Mouse (Mus musculus): ENCODE measurements around the gene Ddc. TPM values are rescaled to one million over a fixed set of nuclear protein-coding genes. Genes with fewer than 3 reads are reported as not detected.

The Ddc gene
- polyA plus RNA-seq, 1 experiment from 2014 or later: 6.2 TPM

GRCm38 (mm10) chr11:11932102-11932789, 34.3 kb upstream of the Ddc start:
- Histone ChIP-seq H3K4me3 (no peak overlapping the region), H3K27ac (peak overlapping the region; percentile 46), H3K27me3 (ENCODE audit: low read depth, poor library complexity, severe bottlenecking) (no peaks in the 10 kb centered on the region), H3K9me3 (replicated peaks) (no peaks in the 10 kb centered on the region), H3K4me1 (peaks cover 8% of the 10 kb centered on the region), H3K36me3 (peaks cover 79% of the 10 kb centered on the region)
- DNase-seq (ENCODE audit: low spot score): peak; percentile 29
- 80% methylated on average over 11 of the region's 11 CpGs for WGBS

GRCm38 (mm10) chr11:11931688-11932087, 33.7 kb upstream of the Ddc start:
- WGBS: 86% methylated on average over 5 of the region's 5 CpGs
- H3K4me3 ChIP-seq: no peak overlapping the region
- H3K4me1 ChIP-seq: peaks cover 8% of the 10 kb centered on the region
- H3K9me3 ChIP-seq (replicated peaks): no peaks in the 10 kb centered on the region
- H3K27ac ChIP-seq: peak overlapping the region; percentile 46; the same call in 1 of the 2 replicates
- peaks cover 73% of the 10 kb centered on the region for H3K36me3 ChIP-seq
- no peaks in the 10 kb centered on the region for H3K27me3 ChIP-seq (ENCODE audit: low read depth, poor library complexity, severe bottlenecking)
- no peak for DNase-seq (ENCODE audit: low spot score)

GRCm38 (mm10) chr11:11930527-11930926, 32.6 kb upstream of the Ddc start:
- H3K27ac ChIP-seq: no peak overlapping the region
- no peak for DNase-seq (ENCODE audit: low spot score)
- no peaks in the 10 kb centered on the region for H3K9me3 ChIP-seq (replicated peaks)
- no peaks in the 10 kb centered on the region for H3K27me3 ChIP-seq (ENCODE audit: low read depth, poor library complexity, severe bottlenecking)
- peaks cover 8% of the 10 kb centered on the region for H3K4me1 ChIP-seq
- H3K4me3 ChIP-seq: no peak overlapping the region
- peaks cover 62% of the 10 kb centered on the region for H3K36me3 ChIP-seq
- WGBS: 93% methylated on average over 11 of the region's 11 CpGs

- 89% methylated on average over 3 of the region's 3 CpGs for WGBS
- no peak for DNase-seq (ENCODE audit: low spot score)
- Histone ChIP-seq H3K27me3 (ENCODE audit: low read depth, poor library complexity, severe bottlenecking) (no peaks in the 10 kb centered on the region), H3K4me1 (peaks cover 8% of the 10 kb centered on the region), H3K9me3 (replicated peaks) (no peaks in the 10 kb centered on the region), H3K27ac (no peak overlapping the region), H3K4me3 (no peak overlapping the region), H3K36me3 (peaks cover 47% of the 10 kb centered on the region)
These were observed 31.1 kb upstream of the Ddc start for GRCm38 (mm10) chr11:11929059-11929458.

GRCm38 (mm10) chr11:11928586-11928985, 30.6 kb upstream of the Ddc start:
- Histone ChIP-seq H3K4me1 (peaks cover 11% of the 10 kb centered on the region), H3K4me3 (no peak overlapping the region), H3K27me3 (ENCODE audit: low read depth, poor library complexity, severe bottlenecking) (no peaks in the 10 kb centered on the region), H3K9me3 (replicated peaks) (no peaks in the 10 kb centered on the region), H3K27ac (no peak overlapping the region), H3K36me3 (peaks cover 42% of the 10 kb centered on the region)
- DNase-seq (ENCODE audit: low spot score): no peak
- WGBS: 97% methylated on average over 2 of the region's 2 CpGs

GRCm38 (mm10) chr11:11923900-11924299, 26.0 kb upstream of the Ddc start:
- 70% methylated on average over 3 of the region's 3 CpGs for WGBS
- H3K27ac ChIP-seq: no peak overlapping the region
- no peaks in the 10 kb centered on the region for H3K9me3 ChIP-seq (replicated peaks)
- H3K27me3 ChIP-seq (ENCODE audit: low read depth, poor library complexity, severe bottlenecking): no peaks in the 10 kb centered on the region
- no peak for DNase-seq (ENCODE audit: low spot score)
- no peaks in the 10 kb centered on the region for H3K36me3 ChIP-seq
- H3K4me1 ChIP-seq: peaks cover 3% of the 10 kb centered on the region; the same call in 1 of the 2 replicates
- H3K4me3 ChIP-seq: no peak overlapping the region

GRCm38 (mm10) chr11:11923345-11923744, 25.4 kb upstream of the Ddc start:
- no peak for DNase-seq (ENCODE audit: low spot score)
- H3K27ac ChIP-seq: no peak overlapping the region
- peaks cover 3% of the 10 kb centered on the region; the same call in 1 of the 2 replicates for H3K4me1 ChIP-seq
- 88% methylated on average over 3 of the region's 3 CpGs for WGBS
- H3K36me3 ChIP-seq: no peaks in the 10 kb centered on the region
- no peak overlapping the region for H3K4me3 ChIP-seq
- H3K27me3 ChIP-seq (ENCODE audit: low read depth, poor library complexity, severe bottlenecking): no peaks in the 10 kb centered on the region
- H3K9me3 ChIP-seq (replicated peaks): no peaks in the 10 kb centered on the region

GRCm38 (mm10) chr11:11922106-11922505, 24.2 kb upstream of the Ddc start:
- no peak overlapping the region for H3K4me3 ChIP-seq
- peaks cover 3% of the 10 kb centered on the region; the same call in 1 of the 2 replicates for H3K4me1 ChIP-seq
- no peaks in the 10 kb centered on the region for H3K9me3 ChIP-seq (replicated peaks)
- WGBS: 90% methylated on average over 2 of the region's 2 CpGs
- H3K36me3 ChIP-seq: no peaks in the 10 kb centered on the region
- no peak for DNase-seq (ENCODE audit: low spot score)
- H3K27me3 ChIP-seq (ENCODE audit: low read depth, poor library complexity, severe bottlenecking): no peaks in the 10 kb centered on the region
- H3K27ac ChIP-seq: no peak overlapping the region

- Histone ChIP-seq H3K4me1 (no peaks in the 10 kb centered on the region), H3K9me3 (replicated peaks) (no peaks in the 10 kb centered on the region), H3K27ac (no peak overlapping the region), H3K4me3 (no peak overlapping the region), H3K27me3 (ENCODE audit: low read depth, poor library complexity, severe bottlenecking) (no peaks in the 10 kb centered on the region), H3K36me3 (no peaks in the 10 kb centered on the region)
- 52% methylated on average over 7 of the region's 7 CpGs for WGBS
- no peak for DNase-seq (ENCODE audit: low spot score)
These were observed 9.9 kb upstream of the Ddc start for GRCm38 (mm10) chr11:11907703-11908413.

- DNase-seq (ENCODE audit: low spot score): no peak
- H3K27ac ChIP-seq: no peak overlapping the region
These were observed 7.6 kb upstream of the Ddc start for GRCm38 (mm10) chr11:11905518-11905917.

GRCm38 (mm10) chr11:11904995-11905394, 7.1 kb upstream of the Ddc start:
- no peak for DNase-seq (ENCODE audit: low spot score)
- Histone ChIP-seq H3K27me3 (ENCODE audit: low read depth, poor library complexity, severe bottlenecking) (no peaks in the 10 kb centered on the region), H3K36me3 (no peaks in the 10 kb centered on the region), H3K4me3 (no peak overlapping the region), H3K4me1 (no peaks in the 10 kb centered on the region), H3K27ac (no peak overlapping the region), H3K9me3 (replicated peaks) (no peaks in the 10 kb centered on the region)
- 78% methylated on average over 5 of the region's 5 CpGs for WGBS

More at GRCm38 (mm10) chr11:11905518-11905917, 7.6 kb upstream of the Ddc start:
- Histone ChIP-seq H3K4me1 (no peaks in the 10 kb centered on the region), H3K9me3 (replicated peaks) (no peaks in the 10 kb centered on the region), H3K4me3 (no peak overlapping the region), H3K27me3 (ENCODE audit: low read depth, poor library complexity, severe bottlenecking) (no peaks in the 10 kb centered on the region), H3K36me3 (no peaks in the 10 kb centered on the region)

- H3K27ac ChIP-seq: no peak overlapping the region
- H3K9me3 ChIP-seq (replicated peaks): no peaks in the 10 kb centered on the region
- H3K27me3 ChIP-seq (ENCODE audit: low read depth, poor library complexity, severe bottlenecking): no peaks in the 10 kb centered on the region
- H3K36me3 ChIP-seq: no peaks in the 10 kb centered on the region
- no peak overlapping the region for H3K4me3 ChIP-seq
- H3K4me1 ChIP-seq: no peaks in the 10 kb centered on the region
- 51% methylated on average over 5 of the region's 5 CpGs for WGBS
- no peak for DNase-seq (ENCODE audit: low spot score)
These were observed 3.6 kb upstream of the Ddc start for GRCm38 (mm10) chr11:11901509-11901908.

GRCm38 (mm10) chr11:11898496-11898895, 552 bp upstream of the Ddc start:
- H3K27ac ChIP-seq: no peak overlapping the region
- WGBS: 96% methylated on average over 3 of the region's 3 CpGs
- no peaks in the 10 kb centered on the region for H3K36me3 ChIP-seq
- no peaks in the 10 kb centered on the region for H3K9me3 ChIP-seq (replicated peaks)
- H3K4me1 ChIP-seq: no peaks in the 10 kb centered on the region
- no peak overlapping the region for H3K4me3 ChIP-seq
- H3K27me3 ChIP-seq (ENCODE audit: low read depth, poor library complexity, severe bottlenecking): no peaks in the 10 kb centered on the region
- no peak for DNase-seq (ENCODE audit: low spot score)

Data from limb, embryonic 10.5 days (tissue).